Mouse (Mus musculus): Measurements from ENCODE around the gene Stab2. TPM values are rescaled to one million over a fixed set of nuclear protein-coding genes. Genes with fewer than 3 reads are reported as not detected.
A peak's percentile ranks its signal among the peaks of the same experiment; 100 is the strongest.

The Stab2 gene
- total RNA-seq, 4 experiments from 2014 or later: 0.22 to 1.2 (median 0.25) TPM

- DNase-seq: no peak
Observed at GRCm38 (mm10) chr10:86989838-86990237, 18.0 kb downstream of the Stab2 start.

- peak; percentile 76 for DNase-seq
Observed at GRCm38 (mm10) chr10:86976001-86976726, 31.7 kb downstream of the Stab2 start.

- DNase-seq: no peak
Observed at GRCm38 (mm10) chr10:86973276-86973675, 34.5 kb downstream of the Stab2 start.

GRCm38 (mm10) chr10:86972503-86972826 lies 35.4 kb downstream of the Stab2 start:
- DNase-seq: no peak

- DNase-seq: peak; percentile 35
Observed at GRCm38 (mm10) chr10:86971680-86972502, 35.9 kb downstream of the Stab2 start.

GRCm38 (mm10) chr10:86969346-86969745 lies 38.5 kb downstream of the Stab2 start:
- no peak for DNase-seq

GRCm38 (mm10) chr10:86961542-86962466 lies 46.0 kb downstream of the Stab2 start:
- no peak for DNase-seq

GRCm38 (mm10) chr10:86955299-86955698 lies 52.5 kb downstream of the Stab2 start:
- no peak for DNase-seq

- DNase-seq: no peak
Observed at GRCm38 (mm10) chr10:86952696-86953095, 55.1 kb downstream of the Stab2 start.

GRCm38 (mm10) chr10:86950806-86951205 lies 57.0 kb downstream of the Stab2 start:
- DNase-seq: no peak

- no peak for DNase-seq
Observed at GRCm38 (mm10) chr10:86949886-86950285, 57.9 kb downstream of the Stab2 start.

GRCm38 (mm10) chr10:86947541-86947940 lies 60.3 kb downstream of the Stab2 start:
- DNase-seq: peak; percentile 37

GRCm38 (mm10) chr10:86940591-86940990 lies 67.2 kb downstream of the Stab2 start:
- DNase-seq: no peak

GRCm38 (mm10) chr10:86934376-86934775 lies 73.4 kb downstream of the Stab2 start:
- no peak for DNase-seq

- DNase-seq: no peak
Observed at GRCm38 (mm10) chr10:86933906-86934305, 73.9 kb downstream of the Stab2 start.

GRCm38 (mm10) chr10:86933180-86933695 lies 74.6 kb downstream of the Stab2 start:
- DNase-seq: no peak

GRCm38 (mm10) chr10:86923602-86924001 lies 84.2 kb downstream of the Stab2 start:
- no peak for DNase-seq

- no peak for DNase-seq
Observed at GRCm38 (mm10) chr10:86915595-86915994, 92.2 kb downstream of the Stab2 start.

GRCm38 (mm10) chr10:86908562-86908961 lies 99.3 kb downstream of the Stab2 start:
- DNase-seq: no peak

- DNase-seq: no peak
Observed at GRCm38 (mm10) chr10:86907043-86907442, 100.8 kb downstream of the Stab2 start.

- no peak for DNase-seq
Observed at GRCm38 (mm10) chr10:86895531-86895930, 112.3 kb downstream of the Stab2 start.

GRCm38 (mm10) chr10:86891066-86891465 lies 116.8 kb downstream of the Stab2 start:
- no peak for DNase-seq
